Mouse (Mus musculus) myocyte (in vitro differentiated cells): ENCODE data around the gene Wdr59. TPM values are rescaled to one million over a fixed set of nuclear protein-coding genes. Genes with fewer than 3 reads are reported as not detected.

Source experiments
- H3K27me3 ChIP-seq: one replicate; pipeline ENCODE4 v1.6.1; 2011; ENCODE audit not compliant: control insufficient read depth, insufficient read depth, insufficient read length
- H3K36me3 ChIP-seq: one replicate; pipeline ENCODE4 v1.6.1; 2011; ENCODE audit not compliant: control insufficient read depth, insufficient read depth
- H3K4me2 ChIP-seq: one replicate; pipeline ENCODE4 v1.6.1; 2011; ENCODE audit warnings: low read depth, control low read depth
- H3K4me3 ChIP-seq: one replicate; pipeline ENCODE4 v1.5.1; 2011; ENCODE audit warnings: mild to moderate bottlenecking, control low read depth, moderate library complexity
- H3K79me2 ChIP-seq: one replicate; pipeline ENCODE4 v1.6.1; 2011; ENCODE audit not compliant: control insufficient read depth, insufficient read depth
- H3ac ChIP-seq: one replicate; pipeline ENCODE4 v1.6.1; 2011; ENCODE audit not compliant: control insufficient read depth, insufficient read length
- CEBPB ChIP-seq: IDR thresholded peaks from 2 replicates; pipeline ENCODE4 v1.6.1; 2011; ENCODE audit warnings: mild to moderate bottlenecking, moderate library complexity; ENCODE audit not compliant: poor library complexity, insufficient read depth, severe bottlenecking
- E2F4 ChIP-seq: IDR thresholded peaks from one replicate; pipeline ENCODE4 v1.6.1; 2011; ENCODE audit warnings: mild to moderate bottlenecking, control low read depth, moderate library complexity; ENCODE audit not compliant: insufficient read depth
- MAX ChIP-seq: IDR thresholded peaks from one replicate; pipeline ENCODE4 v1.6.1; 2011; ENCODE audit warnings: low read depth, mild to moderate bottlenecking, control low read depth
- MYOD1 ChIP-seq, 3 experiments: IDR thresholded peaks; one replicate each; pipeline ENCODE4 v1.6.1; 2011; ENCODE audit warnings: control low read depth in 2 of 3, low read depth in 2 of 3, mild to moderate bottlenecking in 2 of 3, moderate library complexity in 1 of 3; ENCODE audit not compliant: insufficient read length in 2 of 3, control insufficient read depth in 1 of 3
- MYOG ChIP-seq, 3 experiments: IDR thresholded peaks; one replicate each; pipeline ENCODE4 v1.6.1; 2011; ENCODE audit warnings: control low read depth in 2 of 3, low read depth in 2 of 3, mild to moderate bottlenecking in 2 of 3; ENCODE audit not compliant: insufficient read length in 2 of 3, control insufficient read depth in 1 of 3, insufficient read depth in 1 of 3
- POLR2A ChIP-seq: IDR thresholded peaks from one replicate; pipeline ENCODE4 v1.6.1; 2011; ENCODE audit warnings: low read depth, mild to moderate bottlenecking, control low read depth, moderate library complexity; ENCODE audit not compliant: insufficient read length
- POLR2AphosphoS2 ChIP-seq: IDR thresholded peaks from one replicate; pipeline ENCODE4 v1.6.1; 2011; ENCODE audit warnings: low read depth, control low read depth; ENCODE audit not compliant: insufficient read length
- REST ChIP-seq: IDR thresholded peaks from one replicate; pipeline ENCODE4 v1.6.1; 2011; ENCODE audit warnings: mild to moderate bottlenecking, control low read depth, moderate library complexity; ENCODE audit not compliant: insufficient read depth, insufficient read length
- SRF ChIP-seq: IDR thresholded peaks from one replicate; pipeline ENCODE4 v1.6.1; 2011; ENCODE audit warnings: low read depth; ENCODE audit not compliant: control insufficient read depth, insufficient read length
- TCF12 ChIP-seq: IDR thresholded peaks from one replicate; pipeline ENCODE4 v1.6.1; 2011; ENCODE audit warnings: mild to moderate bottlenecking, control low read depth; ENCODE audit not compliant: poor library complexity, insufficient read depth, severe bottlenecking
- TCF3 ChIP-seq: IDR thresholded peaks from one replicate; pipeline ENCODE4 v1.6.1; 2011; ENCODE audit warnings: low read depth, control low read depth; ENCODE audit not compliant: insufficient read length
- USF1 ChIP-seq: IDR thresholded peaks from one replicate; pipeline ENCODE4 v1.6.1; 2011; ENCODE audit warnings: low read depth, mild to moderate bottlenecking, control low read depth, moderate library complexity
- polyA plus RNA-seq: library from polyadenylated mRNA; unstranded; fragments of >200 nt; fragmentation: generic; extraction: Trizol; gene quantifications from one replicate; pipeline ENCODE4 v1.2.1, GENCODE M21; 2012; ENCODE audit warnings: missing spikeins

Gene Wdr59
- polyA plus RNA-seq, 1 experiment = 10.2 TPM

- peaks cover 54% of the 10 kb centered on the region for H3K36me3 ChIP-seq
- H3K27me3 ChIP-seq = no peaks in the 10 kb centered on the region
- H3ac ChIP-seq = no peak overlapping the region
- H3K4me3 ChIP-seq = no peak overlapping the region
- TF ChIP-seq TCF3 = no peak
- TF ChIP-seq MYOD1 (IDR thresholded peaks at IDR 0.05; ENCODE audit: control insufficient read depth in 1 of 3, insufficient read length in 2 of 3, low read depth in 2 of 3) = no peak
- TF ChIP-seq TCF12 = no peak
- no peak for TF ChIP-seq POLR2AphosphoS2
- no peak for TF ChIP-seq E2F4
- TF ChIP-seq POLR2A = no peak
- no peak for TF ChIP-seq MAX
- no peak for TF ChIP-seq SRF
- no peak for TF ChIP-seq MYOG (IDR thresholded peaks at IDR 0.05; ENCODE audit: control insufficient read depth in 1 of 3, insufficient read depth in 1 of 3, insufficient read length in 2 of 3, low read depth in 2 of 3)
- no peak for TF ChIP-seq USF1
- TF ChIP-seq CEBPB = no peak
- no peak for TF ChIP-seq REST
- H3K79me2 ChIP-seq = no peaks in the 10 kb centered on the region
- H3K4me2 ChIP-seq = no peak overlapping the region
Measured at GRCm38 (mm10) chr8:111480691-111481090, 41.2 kb downstream of the Wdr59 start.

GRCm38 (mm10) chr8:111477761-111478465 lies 44.0 kb downstream of the Wdr59 start:
- Histone ChIP-seq H3ac (no peak overlapping the region), H3K36me3 (peaks cover 28% of the 10 kb centered on the region), H3K27me3 (no peaks in the 10 kb centered on the region), H3K4me3 (no peak overlapping the region), H3K4me2 (peak overlapping the region; percentile 21), H3K79me2 (no peaks in the 10 kb centered on the region)
- TF ChIP-seq POLR2A (no peak), USF1 (no peak), SRF (no peak), E2F4 (no peak), MAX (no peak), REST (no peak), POLR2AphosphoS2 (no peak), TCF12 (no peak), CEBPB (no peak), MYOG (IDR thresholded peaks at IDR 0.05; ENCODE audit: control insufficient read depth in 1 of 3, insufficient read depth in 1 of 3, insufficient read length in 2 of 3, low read depth in 2 of 3) (no peak), TCF3 (no peak), MYOD1 (IDR thresholded peaks at IDR 0.05; ENCODE audit: control insufficient read depth in 1 of 3, insufficient read length in 2 of 3, low read depth in 2 of 3) (no peak)

- H3K4me2 ChIP-seq = no peak overlapping the region
- TF ChIP-seq USF1 (no peak), REST (no peak), POLR2AphosphoS2 (no peak), MYOD1 (IDR thresholded peaks at IDR 0.05; ENCODE audit: control insufficient read depth in 1 of 3, insufficient read length in 2 of 3, low read depth in 2 of 3) (no peak), SRF (no peak), CEBPB (no peak), TCF3 (no peak), MYOG (IDR thresholded peaks at IDR 0.05; ENCODE audit: control insufficient read depth in 1 of 3, insufficient read depth in 1 of 3, insufficient read length in 2 of 3, low read depth in 2 of 3) (no peak), TCF12 (no peak), POLR2A (no peak)
- H3ac ChIP-seq = no peak overlapping the region
Measured at GRCm38 (mm10) chr8:111471526-111472081, 50.3 kb downstream of the Wdr59 start.

GRCm38 (mm10) chr8:111469013-111469412 lies 52.9 kb downstream of the Wdr59 start:
- no peak overlapping the region for H3ac ChIP-seq
- TF ChIP-seq MYOD1 (IDR thresholded peaks at IDR 0.05; ENCODE audit: control insufficient read depth in 1 of 3, insufficient read length in 2 of 3, low read depth in 2 of 3) (no peak), USF1 (no peak), CEBPB (no peak), E2F4 (no peak), MYOG (IDR thresholded peaks at IDR 0.05; ENCODE audit: control insufficient read depth in 1 of 3, insufficient read depth in 1 of 3, insufficient read length in 2 of 3, low read depth in 2 of 3) (no peak), TCF12 (no peak), TCF3 (no peak), SRF (no peak), POLR2A (no peak), MAX (no peak)
- no peaks in the 10 kb centered on the region for H3K27me3 ChIP-seq
- H3K79me2 ChIP-seq = no peaks in the 10 kb centered on the region
- H3K36me3 ChIP-seq = peaks cover 7% of the 10 kb centered on the region
- H3K4me2 ChIP-seq = no peak overlapping the region
- no peak overlapping the region for H3K4me3 ChIP-seq

More at GRCm38 (mm10) chr8:111471526-111472081, 50.3 kb downstream of the Wdr59 start:
- H3K79me2 ChIP-seq = no peaks in the 10 kb centered on the region
- no peaks in the 10 kb centered on the region for H3K36me3 ChIP-seq
- no peak overlapping the region for H3K4me3 ChIP-seq
- no peaks in the 10 kb centered on the region for H3K27me3 ChIP-seq

GRCm38 (mm10) chr8:111465341-111465740 lies 56.6 kb downstream of the Wdr59 start:
- Histone ChIP-seq H3K79me2 (no peaks in the 10 kb centered on the region), H3ac (no peak overlapping the region), H3K4me2 (no peak overlapping the region), H3K4me3 (no peak overlapping the region), H3K27me3 (no peaks in the 10 kb centered on the region), H3K36me3 (peaks cover 7% of the 10 kb centered on the region)
- TF ChIP-seq E2F4 (no peak), MAX (no peak), MYOD1 (IDR thresholded peaks at IDR 0.05; ENCODE audit: control insufficient read depth in 1 of 3, insufficient read length in 2 of 3, low read depth in 2 of 3) (no peak), MYOG (IDR thresholded peaks at IDR 0.05; ENCODE audit: control insufficient read depth in 1 of 3, insufficient read depth in 1 of 3, insufficient read length in 2 of 3, low read depth in 2 of 3) (no peak), POLR2A (no peak), TCF12 (no peak), TCF3 (no peak), SRF (no peak)
